Mouse (Mus musculus): Measurements from ENCODE around the gene Cdh22. TPM values are rescaled to one million over a fixed set of nuclear protein-coding genes. Genes with fewer than 3 reads are reported as not detected.

Gene Cdh22
- total RNA-seq, 2 experiments from 2014 or later: 1.1 to 1.2 TPM

DNA sequence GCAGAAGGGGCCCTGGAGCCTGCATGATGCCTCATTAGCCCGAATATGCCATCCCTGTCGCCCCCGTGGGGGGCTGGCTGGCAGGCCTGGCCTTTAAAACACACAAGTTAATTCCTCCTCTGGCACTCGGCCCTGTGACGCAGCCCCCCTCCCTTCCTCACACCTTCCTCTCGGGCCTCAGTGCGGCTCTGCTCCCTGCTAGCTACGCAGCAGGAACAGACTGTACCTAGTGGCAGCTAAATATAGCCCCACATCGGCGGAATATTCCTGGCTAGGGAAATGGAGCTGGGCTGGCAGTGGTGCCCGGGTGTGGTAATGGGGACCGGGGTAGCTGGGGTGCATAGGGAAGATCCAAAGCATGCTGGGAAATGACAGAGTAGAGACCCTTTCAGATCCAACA lies 81.6 kb downstream of the Cdh22 start:
- peak; percentile 16 for DNase-seq

DNA sequence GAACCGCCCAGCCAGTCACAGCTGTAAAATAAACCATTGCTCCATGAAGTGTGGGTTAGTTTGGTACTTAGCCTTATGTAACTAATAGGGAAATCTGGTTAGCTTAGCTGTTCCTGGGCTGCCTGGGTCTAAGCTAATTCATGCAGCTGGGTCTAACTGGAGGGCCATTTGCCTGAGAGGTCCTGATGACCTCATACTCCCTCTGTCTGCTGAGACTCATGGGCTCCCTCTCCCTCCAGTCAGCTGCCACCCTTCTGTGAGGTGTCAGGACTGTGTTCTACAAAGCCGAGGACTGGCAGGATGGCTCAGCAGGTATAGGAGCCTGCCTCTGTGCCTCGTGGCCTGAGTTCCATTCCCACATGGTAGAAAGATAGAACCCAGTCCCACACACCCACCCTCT lies 84.9 kb downstream of the Cdh22 start:
- DNase-seq: no peak

DNA sequence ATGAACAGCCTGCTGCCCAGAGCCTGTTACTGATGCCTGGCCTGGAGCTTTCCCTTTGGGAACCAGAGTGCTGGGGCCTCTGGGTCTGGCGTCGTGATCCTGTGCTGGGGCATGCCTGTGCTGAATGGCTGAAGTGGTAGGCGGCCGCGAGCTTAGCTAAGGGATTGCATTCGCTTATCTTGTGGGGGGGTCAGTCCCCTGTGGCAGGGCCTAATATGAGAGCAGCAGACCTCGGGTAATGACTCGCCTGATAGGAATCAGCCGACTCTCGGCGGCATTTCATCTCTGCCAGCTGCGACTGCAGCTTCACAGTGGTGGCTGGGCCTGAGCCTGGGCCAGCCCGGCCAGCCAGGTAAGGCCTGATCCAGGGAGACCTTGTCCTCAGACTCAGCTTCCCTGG lies 88.8 kb downstream of the Cdh22 start:
- no peak for DNase-seq

DNA sequence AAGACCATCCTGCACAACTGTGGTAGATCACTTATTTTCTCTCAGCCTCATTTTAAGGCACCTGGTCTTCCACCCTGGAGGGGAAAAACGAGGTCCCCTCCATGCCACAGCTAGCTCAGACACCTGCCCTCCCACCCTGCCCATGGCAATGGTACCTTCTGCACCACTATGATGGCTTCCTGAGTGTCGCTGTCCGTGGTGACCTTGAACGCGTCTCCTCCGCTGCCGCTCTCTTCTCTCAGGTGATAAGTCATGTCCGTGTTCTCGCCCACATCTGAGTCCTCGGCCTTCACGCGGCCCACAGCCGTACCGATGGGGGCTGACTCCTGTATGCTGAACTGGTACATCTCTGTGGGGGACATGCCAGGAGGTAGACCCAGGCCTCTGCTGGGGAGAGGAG lies 91.2 kb downstream of the Cdh22 start:
- DNase-seq: no peak

DNA sequence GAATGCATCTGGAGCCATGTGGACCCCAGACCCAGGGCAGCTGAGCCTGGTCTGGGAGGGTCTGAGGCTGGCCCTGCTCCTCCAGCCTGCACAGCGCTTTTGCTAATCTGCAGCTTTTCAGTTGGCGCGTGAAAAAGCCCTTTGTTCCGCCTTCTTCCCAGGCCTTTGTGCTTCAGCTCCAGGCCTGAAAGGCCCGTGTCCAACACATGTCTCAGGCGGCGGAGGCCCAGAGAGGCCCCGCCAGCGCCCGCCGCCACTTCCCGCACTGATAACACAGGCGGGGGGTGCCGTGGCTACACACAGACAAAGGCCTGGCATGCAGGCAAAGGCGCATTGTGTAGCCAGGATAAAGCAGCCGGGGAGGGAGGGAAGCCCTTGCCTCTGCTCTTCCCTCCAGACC lies 98.6 kb downstream of the Cdh22 start:
- DNase-seq: no peak

DNA sequence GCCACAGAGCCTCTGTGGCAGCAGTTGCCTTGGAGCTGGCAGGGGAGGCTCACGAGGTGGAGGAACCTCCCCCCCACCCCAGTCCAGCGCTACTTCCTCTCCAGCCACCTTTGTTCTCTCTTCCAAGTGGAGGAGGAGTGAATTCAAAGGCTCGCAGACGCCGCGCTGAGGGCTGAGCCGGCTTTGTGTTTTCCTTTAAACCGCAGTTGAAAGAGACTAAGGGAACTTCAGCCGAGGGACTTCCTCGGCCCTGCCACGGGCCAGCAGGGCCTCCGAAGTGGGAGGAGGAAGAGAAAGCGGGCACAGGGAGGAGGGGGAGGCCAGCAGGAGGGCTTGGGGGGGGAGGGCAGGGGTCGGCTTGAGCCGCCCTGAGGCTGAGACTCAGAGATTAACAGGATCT lies 101.1 kb downstream of the Cdh22 start:
- DNase-seq: peak; percentile 18

DNA sequence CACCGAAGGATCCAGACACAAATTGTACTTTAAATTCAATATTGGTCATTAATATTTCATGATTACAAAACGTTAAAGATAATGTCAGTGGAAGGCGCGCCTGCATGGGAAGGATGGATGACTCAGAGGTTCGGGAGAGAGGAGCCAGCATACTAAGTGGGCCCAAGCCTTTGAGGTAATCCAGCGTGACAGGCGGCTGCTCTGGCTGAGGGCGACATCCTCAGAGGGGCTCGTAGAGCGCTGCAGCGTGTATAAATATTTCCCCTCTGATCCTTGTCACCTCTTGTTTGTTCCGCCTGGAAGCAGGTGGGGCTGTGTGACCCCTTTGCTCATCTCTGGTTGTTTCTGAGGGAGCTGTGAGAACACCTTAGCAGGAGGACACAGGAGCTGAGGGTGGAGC lies 103.2 kb downstream of the Cdh22 start:
- no peak for DNase-seq

DNA sequence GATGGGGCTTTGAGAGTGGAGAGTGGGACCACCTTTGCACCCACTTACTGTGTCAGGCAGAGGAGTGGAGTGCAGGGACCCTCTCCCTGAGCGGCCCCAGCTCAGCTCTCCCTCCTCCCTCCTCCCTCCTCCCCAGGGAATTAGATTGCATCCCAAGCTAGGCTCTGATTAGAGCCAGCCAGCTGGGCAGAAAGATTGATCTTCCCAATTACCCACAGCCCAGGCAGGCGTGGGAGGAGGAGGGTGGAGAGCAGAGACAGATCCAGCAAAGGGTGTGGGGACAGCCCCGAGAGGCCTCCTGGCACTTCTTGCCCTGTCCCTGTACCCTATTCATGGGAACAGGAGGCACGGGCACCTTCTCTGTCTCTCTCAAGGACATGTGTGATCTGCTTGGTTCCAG lies 105.5 kb downstream of the Cdh22 start:
- no peak for DNase-seq

DNA sequence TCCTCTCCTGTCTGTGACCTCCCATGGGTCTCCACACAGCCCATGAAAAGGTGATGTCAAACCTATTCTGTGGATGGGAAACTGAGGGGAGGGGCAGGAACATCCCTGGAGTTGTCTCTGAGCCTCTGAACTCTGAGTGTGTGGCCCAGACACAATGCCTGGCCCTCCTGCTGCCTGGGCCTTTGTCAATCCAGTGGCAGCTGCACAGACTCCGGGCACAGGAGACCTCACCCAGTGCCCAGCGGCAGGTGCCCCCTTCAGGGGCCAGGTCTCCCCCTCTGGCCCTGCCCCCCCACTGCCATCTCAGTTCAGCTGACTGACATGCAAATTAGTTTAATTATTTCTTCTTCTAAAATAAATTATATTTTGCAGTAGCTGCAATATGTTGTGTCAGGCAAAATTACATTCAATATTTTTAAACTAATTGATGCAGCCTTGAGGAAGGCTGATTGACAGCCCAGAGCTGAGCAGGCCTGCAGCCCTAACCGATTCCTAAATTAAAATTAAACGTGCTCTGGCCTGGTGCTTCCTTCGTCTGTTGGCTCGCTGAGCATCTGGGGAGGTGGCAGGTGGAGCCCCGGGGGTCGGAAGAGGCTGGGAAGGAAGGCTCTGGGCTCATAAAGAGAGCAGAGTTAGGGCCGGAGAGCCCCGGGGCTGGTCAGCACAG lies 107.6 kb downstream of the Cdh22 start:
- DNase-seq: no peak

DNA sequence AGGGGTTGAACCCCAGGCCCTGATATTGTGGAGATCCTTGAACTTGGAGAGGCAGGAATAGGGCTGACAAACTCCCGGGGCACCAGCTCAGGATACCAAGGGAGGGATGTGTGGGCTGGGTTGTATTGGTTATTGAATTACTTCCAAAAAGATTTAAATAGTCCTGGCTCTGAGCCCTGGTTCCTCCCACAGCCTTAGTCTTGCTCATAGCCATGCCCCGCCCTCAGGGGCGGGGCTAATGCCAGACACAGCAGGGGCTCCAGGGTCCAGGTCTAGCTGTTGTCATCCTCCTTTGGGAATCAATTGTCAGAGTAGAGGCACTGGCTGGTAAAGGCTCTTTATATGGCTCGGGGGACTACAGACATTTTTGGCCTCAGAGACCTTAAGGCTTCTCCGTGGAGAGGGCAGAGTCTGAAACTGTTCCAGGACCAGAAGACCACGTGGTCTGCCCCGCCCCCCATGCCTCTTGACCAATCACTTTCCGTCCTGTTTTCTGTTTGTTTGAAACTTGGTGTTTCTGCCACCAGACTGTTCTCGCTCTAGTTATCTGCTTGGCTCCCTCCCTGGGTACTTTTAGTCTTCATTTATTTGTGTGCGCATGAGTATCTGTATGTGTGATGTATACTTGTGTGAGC lies 113.3 kb downstream of the Cdh22 start:
- DNase-seq: peak; percentile 30

DNA sequence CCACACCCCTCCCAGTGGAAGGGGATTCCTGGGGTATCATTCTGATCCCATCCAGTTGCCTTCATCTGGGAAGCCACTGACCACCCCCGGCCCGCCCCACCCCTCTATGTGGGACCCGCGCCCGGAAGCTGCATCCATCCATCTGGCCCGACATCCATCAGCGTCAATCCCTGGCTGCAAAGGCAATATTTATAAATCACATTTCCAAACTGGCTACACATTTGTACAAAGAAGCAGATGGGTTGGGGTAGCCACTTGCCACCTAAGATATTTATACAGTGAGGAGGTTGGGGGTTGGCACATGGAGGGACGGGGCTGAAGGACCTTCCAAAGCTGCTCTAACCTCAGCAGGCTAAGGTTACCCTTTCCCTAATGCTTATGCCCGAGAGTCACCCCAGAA lies 113.9 kb downstream of the Cdh22 start:
- no peak for DNase-seq

DNA sequence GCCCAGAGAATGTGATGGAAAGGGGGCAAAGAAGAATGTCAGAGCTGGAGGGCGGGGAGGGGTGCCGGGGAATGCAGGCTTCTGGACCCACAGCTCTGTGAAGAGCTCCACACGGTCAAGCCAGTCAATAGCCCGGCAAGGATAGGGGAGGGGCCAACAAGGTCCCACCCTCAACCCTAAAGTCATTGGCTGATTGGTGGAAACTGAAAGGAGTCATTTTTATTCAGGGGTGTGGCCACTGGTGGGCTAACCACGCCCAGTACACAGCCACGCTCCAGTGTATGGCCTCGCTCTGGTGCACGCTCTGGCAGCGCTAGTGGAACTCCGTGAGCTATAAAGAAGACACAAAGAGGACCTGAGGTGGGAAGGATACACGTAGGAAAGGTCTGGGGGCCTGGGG lies 120.9 kb downstream of the Cdh22 start:
- DNase-seq: no peak

DNA sequence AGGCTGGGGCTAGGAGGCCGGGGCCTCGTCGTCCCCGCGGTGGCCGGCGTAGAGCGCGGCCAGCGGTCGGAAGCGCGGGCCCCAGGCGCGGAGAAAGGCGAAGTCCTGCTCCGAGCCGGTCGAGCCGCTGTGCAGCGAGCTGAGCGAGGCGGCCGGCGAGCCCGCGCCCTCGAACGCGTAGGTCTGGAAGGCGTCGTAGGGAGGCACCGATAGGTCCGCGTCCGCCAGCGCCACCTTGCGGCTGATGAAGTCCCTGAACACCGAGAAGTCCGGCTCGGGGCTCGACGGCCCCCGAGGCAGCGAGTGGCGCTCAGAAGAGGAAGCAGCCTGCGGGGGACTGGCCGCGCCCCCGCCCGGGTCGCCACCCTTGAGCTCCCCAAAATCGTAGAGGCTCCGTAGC lies 122.5 kb downstream of the Cdh22 start:
- DNase-seq: peak; percentile 94

DNA sequence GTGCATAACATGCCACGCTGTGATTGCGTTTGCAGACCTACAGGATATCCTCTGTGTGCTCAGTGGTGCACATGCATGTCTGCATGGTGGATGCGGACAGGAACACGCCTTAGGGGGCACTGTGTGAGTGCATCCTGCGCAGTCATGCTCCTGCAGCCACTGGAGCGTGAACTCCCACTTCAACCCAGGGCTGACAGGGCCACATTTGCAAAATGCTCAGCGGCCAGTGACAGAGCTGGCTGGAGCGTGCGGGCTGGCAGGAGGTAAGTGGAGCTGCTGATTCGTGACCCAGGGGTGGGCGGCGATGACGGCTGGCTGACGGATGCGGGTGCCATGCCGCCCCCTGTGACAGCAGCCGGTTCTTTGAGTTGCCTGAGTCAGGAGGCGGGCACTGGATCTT lies 128.1 kb downstream of the Cdh22 start:
- no peak for DNase-seq

DNA sequence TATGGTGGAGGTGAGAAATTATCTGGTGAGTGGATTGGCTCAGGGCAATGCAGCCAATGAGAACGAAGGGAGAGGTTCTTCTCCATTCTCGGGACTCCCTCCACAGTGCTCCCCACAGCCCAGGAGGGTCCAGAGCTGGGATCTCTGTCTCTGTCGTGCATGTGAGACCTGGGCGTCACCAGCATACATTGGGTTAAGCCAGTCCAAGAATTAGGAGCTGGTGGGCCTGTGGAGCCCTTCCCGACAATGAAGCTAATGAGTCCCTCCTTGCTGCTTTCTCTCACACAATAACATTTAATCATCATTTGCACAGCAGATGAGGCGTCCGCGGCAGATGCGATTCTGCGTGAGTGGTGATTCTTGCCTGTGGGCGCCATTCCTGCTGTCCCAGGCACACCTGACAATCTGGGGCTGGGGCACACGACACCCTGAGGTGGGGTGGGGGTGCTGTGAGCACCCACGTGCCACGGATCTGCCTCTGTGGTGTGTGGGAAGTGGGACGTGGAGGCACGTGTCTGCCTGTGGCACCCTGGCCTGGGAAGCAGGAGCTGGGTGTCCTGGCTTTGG lies 129.1 kb downstream of the Cdh22 start:
- DNase-seq: no peak

DNA sequence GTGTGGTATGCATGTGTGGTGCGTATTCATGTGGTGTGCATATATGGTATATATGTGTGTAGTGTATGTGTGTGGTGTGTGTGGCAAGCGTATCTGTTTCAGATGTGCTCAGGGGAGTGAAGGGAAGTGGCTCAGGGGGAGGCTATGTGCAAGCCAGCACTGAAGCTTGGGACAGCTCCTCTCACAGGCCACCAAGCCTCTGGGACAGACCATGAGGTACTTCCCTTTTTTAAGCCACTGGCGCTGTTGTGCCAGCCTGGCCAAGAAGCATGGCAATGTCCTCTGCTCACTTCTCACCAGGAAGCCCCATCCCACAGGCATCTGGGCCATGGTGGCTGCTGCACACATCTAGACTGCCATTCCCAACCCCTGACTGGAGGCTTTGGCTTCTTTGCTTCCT lies 131.7 kb downstream of the Cdh22 start:
- DNase-seq: no peak

DNA sequence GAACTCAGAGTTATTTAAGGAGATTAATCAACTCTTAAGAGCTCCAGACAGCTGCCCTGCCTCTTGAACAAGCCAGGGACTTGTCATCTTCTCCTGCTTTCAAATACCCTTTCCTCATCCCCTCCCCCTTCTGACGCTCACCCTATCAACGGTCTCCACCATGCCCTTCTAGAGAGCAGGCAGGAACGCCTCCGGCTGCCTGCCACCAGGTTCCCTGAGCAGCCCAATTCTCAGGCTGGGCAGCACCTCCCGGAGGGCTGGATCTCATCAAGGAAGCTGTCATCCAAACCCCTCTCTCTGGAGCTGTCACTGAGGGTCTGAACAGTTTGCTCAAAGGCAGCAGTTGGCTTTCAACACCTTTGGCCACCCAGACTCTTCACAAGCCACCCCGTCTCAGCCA lies 133.9 kb downstream of the Cdh22 start:
- no peak for DNase-seq

DNA sequence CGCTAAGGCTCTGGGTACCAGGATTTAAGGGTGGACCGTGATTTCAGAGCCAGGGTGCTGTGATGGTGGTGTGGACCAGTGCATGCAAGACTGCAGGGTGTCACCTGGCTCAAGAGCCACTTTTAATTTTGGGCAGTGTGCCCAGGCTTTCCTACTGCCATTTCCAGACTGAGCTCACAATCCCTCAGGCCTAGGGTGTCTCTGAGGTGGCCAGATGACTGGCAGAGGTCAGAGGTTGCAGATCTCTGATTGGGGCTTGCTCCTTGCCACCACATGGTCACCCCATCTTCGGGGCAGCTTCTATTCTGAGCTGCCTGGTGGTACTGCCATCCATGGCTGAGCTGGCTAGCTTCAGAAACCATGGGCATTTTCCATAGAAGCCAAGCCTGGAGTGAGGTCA lies 135.8 kb downstream of the Cdh22 start:
- no peak for DNase-seq

DNA sequence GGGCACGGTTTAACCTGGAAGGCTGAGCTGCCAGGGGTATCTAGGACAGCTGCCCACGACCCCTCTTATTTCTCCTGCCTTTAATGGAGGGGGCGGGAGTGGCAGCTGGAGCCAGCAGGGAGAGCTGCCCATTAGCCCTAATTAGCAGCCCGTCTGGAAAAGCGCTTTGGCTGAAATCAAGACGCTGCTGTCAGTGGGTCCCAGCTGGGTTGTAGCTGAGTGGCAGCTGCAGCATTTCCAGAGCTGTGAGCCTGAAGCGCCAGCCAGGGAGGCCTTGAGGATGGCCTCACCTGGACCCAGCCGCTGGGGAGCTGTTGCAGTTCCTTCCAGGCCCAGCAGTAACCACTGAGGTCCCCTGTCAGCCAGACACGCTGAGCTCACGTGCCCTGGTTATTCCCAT lies 138.3 kb downstream of the Cdh22 start:
- DNase-seq: no peak

DNA sequence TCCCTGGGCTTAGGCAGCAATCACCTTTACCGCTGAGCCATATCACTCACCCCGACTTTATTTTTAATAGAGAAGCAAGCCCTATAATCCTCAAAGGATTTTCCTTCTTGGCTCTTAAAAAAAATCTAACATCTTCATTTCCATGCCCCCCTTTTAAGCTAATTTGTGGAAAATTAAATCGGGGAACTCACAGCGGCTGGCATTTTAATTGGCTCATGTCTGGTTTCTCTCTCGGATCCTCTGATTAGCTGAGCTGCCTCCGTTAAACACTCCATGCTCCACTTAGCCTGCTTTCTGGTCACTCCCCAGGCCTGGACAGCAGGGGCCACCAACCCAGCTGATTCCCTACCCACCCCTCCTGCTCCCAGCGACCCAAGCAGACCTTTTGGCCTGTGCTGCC lies 142.3 kb downstream of the Cdh22 start:
- no peak for DNase-seq

DNA sequence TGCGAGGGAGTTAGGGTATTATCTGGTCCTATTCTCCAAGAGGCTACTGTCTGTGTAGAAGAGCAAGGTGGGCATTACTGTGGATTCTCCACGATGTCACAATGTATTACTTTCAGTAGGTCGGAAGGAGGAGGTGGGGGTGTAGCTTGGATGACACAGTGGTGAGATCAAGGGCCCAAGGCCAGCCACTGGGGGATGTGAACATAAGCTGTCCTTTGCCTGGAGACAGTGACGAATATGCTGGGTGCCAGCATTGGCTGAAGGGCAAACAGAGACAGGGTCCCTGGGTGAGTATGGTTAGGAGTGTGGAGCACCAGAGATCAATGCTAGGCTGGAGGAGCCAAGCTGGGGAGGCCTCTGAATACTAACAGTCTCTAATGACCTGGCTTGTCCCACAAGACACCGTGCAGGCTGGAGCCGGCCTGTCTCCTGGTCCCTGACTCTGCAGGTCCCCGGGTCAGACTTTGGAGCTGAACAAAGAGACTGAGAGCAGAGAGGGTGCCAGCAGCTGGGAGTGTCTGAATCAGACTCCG lies 143.2 kb downstream of the Cdh22 start:
- DNase-seq: peak; percentile 77

DNA sequence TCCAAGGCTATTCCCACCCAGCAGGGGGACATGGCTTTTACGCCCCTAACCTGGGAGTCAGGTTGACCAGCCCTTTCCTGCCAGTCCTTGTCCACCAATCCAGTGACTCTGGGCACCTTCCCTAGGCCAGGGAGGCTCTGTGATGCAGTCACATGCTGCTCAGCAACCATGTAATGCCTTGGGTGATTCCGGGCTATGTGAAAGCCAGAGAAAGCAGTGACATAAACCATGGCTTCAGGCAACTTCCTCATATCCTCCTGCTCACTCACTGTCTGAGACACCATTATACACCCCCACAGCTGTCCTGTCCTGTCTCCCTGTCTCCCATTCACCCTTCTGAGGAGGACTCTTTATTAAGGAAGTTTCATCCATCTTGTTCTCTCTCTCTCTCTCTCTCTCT lies 144.0 kb downstream of the Cdh22 start, which contains the start of gene 1700025C18Rik:
Gene 1700025C18Rik, minus strand, starts transcription at position 101 of the 400 bp plus-strand sequence.
- DNase-seq: no peak

DNA sequence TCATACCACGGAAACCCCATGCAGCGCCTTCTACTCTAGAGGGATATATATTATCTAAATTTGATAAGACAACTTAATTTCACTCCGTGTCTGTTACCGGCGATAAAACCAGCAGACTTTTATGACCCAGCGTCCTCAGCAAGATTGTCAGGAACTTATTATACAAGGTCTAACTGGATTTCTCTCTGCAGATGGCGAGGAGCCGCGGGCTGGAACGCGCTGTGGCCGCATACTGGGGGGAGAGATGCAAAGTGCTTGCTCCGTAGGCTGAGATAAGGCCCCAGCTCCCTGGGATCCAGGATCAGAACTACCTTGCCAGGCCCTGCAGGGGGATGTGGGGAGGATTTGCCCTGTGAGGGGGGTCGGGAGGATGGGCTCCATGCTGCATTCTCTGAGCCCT lies 145.2 kb downstream of the Cdh22 start:
- no peak for DNase-seq

DNA sequence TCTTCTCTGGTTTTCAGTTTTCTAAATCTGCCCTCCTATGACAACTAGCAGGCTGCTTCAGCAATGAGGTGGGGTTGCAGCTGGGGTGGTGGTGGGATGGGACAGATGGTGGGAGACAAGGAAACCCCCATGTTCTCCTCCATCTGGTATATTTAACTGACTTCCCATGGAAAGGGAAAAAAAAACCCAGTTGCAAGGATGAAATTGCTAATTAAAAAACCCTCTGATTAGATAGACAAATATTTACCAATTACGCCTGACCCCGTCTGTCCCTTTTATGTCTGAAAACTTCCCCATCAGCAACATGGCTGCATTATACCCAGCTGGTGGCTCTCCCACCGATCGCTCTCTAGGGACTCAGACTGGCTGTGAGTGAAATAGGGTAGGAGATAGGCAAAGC lies 148.0 kb downstream of the Cdh22 start:
- DNase-seq: no peak

All from adrenal gland, postnatal 10 days (tissue).